Mouse (Mus musculus) hindbrain, embryonic 14.5 days (tissue): ENCODE measurements around the gene Abca5. TPM values are rescaled to one million over a fixed set of nuclear protein-coding genes. Genes with fewer than 3 reads are reported as not detected.

Source experiments
- ATAC-seq: fragments of 200-750 bp; cut with Nextera tagmentation; 2 replicates; pipeline ENCODE4 v1.8.0; 2017; ENCODE audit warnings: moderate number of reproducible peaks, mild to moderate bottlenecking, moderate TSS enrichment, moderate library complexity; ENCODE audit not compliant: low FRiP score
- DNase-seq: peaks from one replicate; pipeline ENCODE4 v3.0.0-alpha.2; 2015; ENCODE audit warnings: low spot score
- H3K27ac ChIP-seq: fragments of 300-500 bp; sonication (generic); 2 replicates; pipeline ENCODE4 v1.5.1; 2014; ENCODE audit warnings: mild to moderate bottlenecking, moderate library complexity
- H3K27me3 ChIP-seq: fragments of 300-500 bp; sonication (generic); 2 replicates; pipeline ENCODE4 v1.6.1; 2014; ENCODE audit warnings: mild to moderate bottlenecking, low read length, mixed read lengths; ENCODE audit not compliant: control insufficient read depth, insufficient read depth
- H3K36me3 ChIP-seq: fragments of 300-500 bp; sonication (generic); replicated peaks from 2 replicates; pipeline ENCODE4 v1.6.1; 2014; ENCODE audit not compliant: control insufficient read depth, insufficient read depth
- H3K4me1 ChIP-seq: fragments of 300-500 bp; sonication (generic); replicated peaks from 2 replicates; pipeline ENCODE4 v1.6.1; 2014; ENCODE audit warnings: antibody characterized with exemption, low read length, mixed read lengths; ENCODE audit not compliant: control insufficient read depth, insufficient read depth
- H3K4me2 ChIP-seq: fragments of 300-500 bp; sonication (generic); replicated peaks from 2 replicates; pipeline ENCODE4 v1.6.1; 2014; ENCODE audit warnings: mild to moderate bottlenecking, moderate library complexity
- H3K4me3 ChIP-seq: fragments of 300-500 bp; sonication (generic); replicated peaks from 2 replicates; pipeline ENCODE4 v1.5.1; 2014; ENCODE audit warnings: mild to moderate bottlenecking, low read length
- H3K9ac ChIP-seq: fragments of 300-500 bp; sonication (generic); 2 replicates; pipeline ENCODE4 v1.6.1; 2014
- H3K9me3 ChIP-seq: fragments of 300-500 bp; sonication (generic); 2 replicates; pipeline ENCODE4 v1.6.1; 2016; ENCODE audit warnings: low read length; ENCODE audit not compliant: control insufficient read depth
- WGBS: fragments of 180-500 bp; shearing (Covaris S2); extraction: QIAGEN DNeasy Blood & Tissue Kit; methylation state at CpG from one replicate; pipeline ENCODE4 v1.1.7; 2014; 5-methylcytosine and 5-hydroxymethylcytosine counted together
- polyA plus RNA-seq: library from polyadenylated mRNA; unstranded; fragments of >200 nt; fragmentation: Nextera tagmentation; extraction: Ambion mirVana; gene quantifications from 2 replicates; pipeline ENCODE4 v1.2.1, GENCODE M21; 2014

Gene Abca5
- polyA plus RNA-seq, 1 experiment from 2014 or later, result 15.7 TPM

DNA sequence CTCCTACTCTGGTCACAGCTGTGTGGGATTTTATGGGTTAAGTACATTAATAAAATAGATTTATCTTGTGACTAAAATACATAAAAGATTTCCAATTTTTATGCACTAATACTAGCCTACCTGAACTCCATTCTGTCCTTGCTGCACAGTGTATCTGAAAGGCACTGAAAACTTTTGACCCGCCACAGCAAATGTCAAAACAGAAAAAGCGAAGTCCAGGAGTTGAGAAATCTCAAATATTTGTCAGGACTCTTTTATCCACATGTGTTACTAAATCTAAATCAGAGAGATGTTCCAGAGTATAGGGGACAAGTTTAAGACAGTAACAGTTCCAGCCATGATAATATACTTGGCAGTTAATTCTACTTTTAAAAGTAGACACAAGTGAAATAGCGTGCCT is 85.3 kb downstream of the Abca5 start:
- Histone ChIP-seq H3K4me2 (no peak overlapping the region), H3K4me1 (0 out of 2 replicates have a peak, but pooled peaks cover 4% of the 10 kb centered on the region), H3K27ac (no peak overlapping the region), H3K27me3 (no peaks in the 10 kb centered on the region), H3K9ac (no peak overlapping the region), H3K9me3 (no peaks in the 10 kb centered on the region), H3K36me3 (no peaks in the 10 kb centered on the region), H3K4me3 (no peak overlapping the region)
- 86% methylated on average over 3 of the region's 3 CpGs for WGBS
- ATAC-seq, result no peak
- no peak for DNase-seq

DNA sequence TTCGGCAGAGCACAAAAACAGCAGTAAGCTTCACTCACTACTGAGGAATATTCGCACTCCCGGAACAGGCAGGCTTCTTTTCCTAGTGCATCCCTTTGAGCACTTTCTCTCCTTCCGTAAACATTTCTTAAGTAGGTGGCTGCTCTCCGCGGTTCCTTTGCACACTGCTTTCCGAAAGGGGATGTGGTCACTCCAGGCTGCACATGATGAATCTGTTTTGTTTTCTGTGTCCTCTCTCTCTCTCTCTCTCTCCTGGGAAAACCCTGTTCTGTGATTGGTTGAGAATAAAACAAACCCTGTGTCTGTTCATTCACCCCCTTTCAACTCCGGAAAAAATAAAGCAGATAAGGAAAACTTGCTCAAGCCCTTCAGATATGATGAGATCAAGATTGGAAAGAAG is 86.0 kb downstream of the Abca5 start, which contains the start of gene Abca6:
Abca6 (minus strand) TSS at position 243 of the 400 bp plus-strand sequence.
- 0 out of 2 replicates have a peak, but pooled peaks cover 4% of the 10 kb centered on the region for H3K4me1 ChIP-seq
- no peak for ATAC-seq
- no peaks in the 10 kb centered on the region for H3K9me3 ChIP-seq
- no peak within 1 kb of the TSS for H3K27ac ChIP-seq
- no peaks in the 10 kb centered on the region for H3K27me3 ChIP-seq
- H3K36me3 ChIP-seq, result no peaks in the 10 kb centered on the region
- peak within 1 kb of the TSS; percentile 40 for H3K9ac ChIP-seq
- peak; percentile 50 for DNase-seq
- H3K4me2 ChIP-seq, result peak within 1 kb of the TSS; percentile 47
- 15% methylated on average over 8 of the region's 8 CpGs for WGBS
- H3K4me3 ChIP-seq, result peak within 1 kb of the TSS; percentile 16; the same call in 1 of the 2 replicates

DNA sequence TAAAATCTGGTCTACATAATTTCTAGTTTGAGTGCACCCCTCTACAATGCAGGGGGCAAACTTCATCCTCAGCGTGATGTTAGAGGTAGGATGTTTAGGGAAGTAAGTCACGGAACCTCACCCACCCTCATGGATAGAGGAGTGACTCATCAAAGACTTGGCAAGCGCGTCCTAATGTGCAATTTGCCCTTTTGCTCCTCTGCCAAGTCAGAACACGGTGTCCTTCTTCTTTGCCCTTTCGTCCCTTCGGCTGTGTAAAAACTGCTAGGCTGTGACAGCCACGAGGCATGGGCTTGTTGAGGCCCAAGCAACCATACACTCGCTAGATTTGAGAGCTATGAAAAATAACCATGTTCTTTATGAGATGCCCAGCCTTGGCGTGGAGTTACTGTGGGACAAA is 92.8 kb downstream of the Abca5 start:
- H3K9ac ChIP-seq, result no peak overlapping the region
- WGBS, result 93% methylated on average over 10 of the region's 10 CpGs

DNA sequence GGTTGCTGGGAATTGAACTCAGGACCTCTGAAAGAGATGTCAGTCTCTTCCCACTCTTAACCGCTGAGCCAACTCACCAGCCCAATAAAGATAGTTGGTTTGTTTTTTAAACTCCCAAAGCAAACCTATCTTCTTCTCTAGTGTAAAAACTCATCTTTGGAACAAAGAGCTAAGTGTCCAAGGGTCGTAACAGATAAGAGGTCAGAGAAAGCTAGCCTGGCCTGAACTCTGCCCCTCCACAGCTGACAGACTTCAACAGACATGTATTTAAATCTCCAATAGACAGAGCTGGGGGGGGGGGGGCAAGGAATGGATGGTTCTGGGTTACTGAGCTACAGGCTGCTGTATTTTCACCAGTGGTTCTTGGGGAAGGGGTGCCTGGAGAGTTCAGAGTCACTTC is 100.0 kb downstream of the Abca5 start:
- no peaks in the 10 kb centered on the region for H3K4me1 ChIP-seq
- H3K4me3 ChIP-seq, result no peak overlapping the region
- H3K27ac ChIP-seq, result no peak overlapping the region
- ATAC-seq (no peak), DNase-seq (no peak)
- WGBS, result 79% methylated on average over 2 of the region's 2 CpGs
- no peak overlapping the region for H3K4me2 ChIP-seq
- H3K36me3 ChIP-seq, result no peaks in the 10 kb centered on the region
- no peaks in the 10 kb centered on the region for H3K27me3 ChIP-seq
- no peaks in the 10 kb centered on the region for H3K9me3 ChIP-seq
- H3K9ac ChIP-seq, result no peak overlapping the region

More for the DNA sequence above, 92.8 kb downstream of the Abca5 start:
- Histone ChIP-seq H3K36me3 (no peaks in the 10 kb centered on the region), H3K4me2 (no peak overlapping the region), H3K4me3 (no peak overlapping the region), H3K4me1 (no peaks in the 10 kb centered on the region), H3K27me3 (no peaks in the 10 kb centered on the region), H3K9me3 (no peaks in the 10 kb centered on the region), H3K27ac (no peak overlapping the region)
- ATAC-seq (no peak), DNase-seq (no peak)

DNA sequence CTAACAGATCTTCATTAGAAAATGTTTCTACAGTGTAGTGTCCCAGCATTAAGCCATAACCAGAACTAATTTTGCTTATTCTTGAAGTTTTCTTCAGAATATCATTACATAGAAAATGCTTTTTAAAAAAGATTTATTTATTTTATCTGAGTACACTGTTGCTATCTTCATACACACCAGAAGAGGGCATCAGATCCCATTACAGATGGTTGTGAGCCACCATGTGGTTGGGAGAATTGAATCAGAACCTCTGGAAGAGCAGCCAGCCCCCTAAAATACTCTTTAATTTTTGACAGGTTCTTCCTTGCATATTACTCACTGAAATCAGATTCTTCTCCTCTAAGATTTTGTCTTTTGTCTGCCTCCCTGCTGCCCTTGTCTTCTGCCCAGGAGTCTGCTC is 104.5 kb downstream of the Abca5 start:
- Histone ChIP-seq H3K9me3 (no peaks in the 10 kb centered on the region), H3K4me1 (no peaks in the 10 kb centered on the region), H3K36me3 (no peaks in the 10 kb centered on the region), H3K27ac (no peak overlapping the region), H3K9ac (no peak overlapping the region), H3K4me3 (no peak overlapping the region), H3K27me3 (no peaks in the 10 kb centered on the region), H3K4me2 (no peak overlapping the region)
- ATAC-seq (no peak), DNase-seq (no peak)

Other genes with a start within 250 kb of the Abca5 start
- gene Abca8a, start 241.7 kb downstream of the Abca5 start, polyA plus RNA-seq, result 0.54 and 0.90 TPM in 2 replicates
- 5.2 and 5.6 TPM in 2 replicates for gene Abca9, start 169.5 kb downstream of the Abca5 start, polyA plus RNA-seq
- 0.44 TPM in 2 replicates for gene Abca6, start 85.9 kb downstream of the Abca5 start, polyA plus RNA-seq
- 28.3 and 32.0 TPM in 2 replicates for gene Map2k6, start 61.4 kb upstream of the Abca5 start, polyA plus RNA-seq